Mouse (Mus musculus): ENCODE data around the gene Olfr1086.
"Not testable (repeated sequence)": the region's sequence is repeated elsewhere in the genome, so short reads cannot be mapped to it uniquely, and the experiment has no call there.

The Olfr1086 gene

DNA sequence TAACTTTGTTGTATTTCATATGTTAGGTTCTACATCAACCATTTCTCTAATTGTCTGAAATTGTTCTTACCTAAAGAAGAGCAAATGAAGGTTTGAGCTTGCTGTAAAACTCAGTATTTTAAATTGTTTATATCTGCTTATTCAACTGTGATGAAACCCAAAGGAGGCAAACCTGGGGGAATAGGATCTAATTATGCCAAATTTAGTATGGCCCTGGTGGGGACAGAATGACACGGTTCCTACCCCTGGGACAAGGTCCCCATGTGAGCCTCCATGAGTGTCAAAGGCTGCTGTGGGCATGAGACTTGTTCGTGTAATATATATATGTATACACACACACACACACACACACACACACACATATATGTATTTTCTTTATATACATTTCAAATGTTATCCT is at the start of gene Olfr1086:
Olfr1086 (minus strand) TSS at position 101 of the 400 bp plus-strand sequence.
- DNase-seq (ENCODE audit: low read depth), result no peak

- no peak for DNase-seq (ENCODE audit: low read depth)
Measured at GRCm38 (mm10) chr2:86698295-86698694, 18.4 kb upstream of the Olfr1086 start, which contains the start of gene Olfr1087. Gene Olfr1087, minus strand, starts transcription at chr2:86698395.

- DNase-seq (ENCODE audit: low read depth), result no peak
Measured at GRCm38 (mm10) chr2:86661919-86662318, 18.0 kb downstream of the Olfr1086 start, which contains the start of gene Olfr1085. Gene Olfr1085, minus strand, starts transcription at chr2:86662019.

DNA sequence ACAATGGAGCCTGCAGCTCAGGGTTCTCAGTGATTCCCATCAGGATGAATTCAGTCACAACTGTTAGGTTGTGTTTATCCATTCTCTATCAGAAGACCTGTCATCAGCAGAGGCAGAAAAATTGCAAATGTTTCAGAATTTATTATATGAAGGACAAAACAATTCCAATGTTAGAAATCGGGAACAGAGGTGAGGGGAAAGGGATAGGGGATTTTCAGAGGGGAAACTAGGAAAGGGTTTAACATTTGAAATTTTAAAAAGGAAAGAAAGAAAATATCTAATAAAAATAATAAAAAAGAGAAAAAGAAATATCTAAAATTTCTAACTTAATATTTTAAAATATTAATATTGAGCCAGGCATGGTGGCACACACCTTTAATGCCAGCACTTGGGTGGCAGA is 40.3 kb downstream of the Olfr1086 start, which contains the start of gene Olfr1084:
Olfr1084 (minus strand) TSS at position 101 of the 400 bp plus-strand sequence.
- DNase-seq (ENCODE audit: low read depth), result not testable (repeated sequence)

Measured in induced T-regulatory cell, adult 2 months (primary cell).